Mouse (Mus musculus): ENCODE measurements around the gene Fbxl21.

Fbxl21 gene

GRCm38 (mm10) chr13:56581512-56581911 lies 59.2 kb downstream of the Fbxl21 start:
- DNase-seq (ENCODE audit: low read depth, low spot score), result peak; percentile 24

- peak; percentile 70 for DNase-seq (ENCODE audit: low read depth, low spot score)
These were observed 59.7 kb downstream of the Fbxl21 start for GRCm38 (mm10) chr13:56581961-56582434.

- DNase-seq (ENCODE audit: low read depth, low spot score), result no peak
These were observed 60.4 kb downstream of the Fbxl21 start for GRCm38 (mm10) chr13:56582720-56583119.

GRCm38 (mm10) chr13:56586046-56586445 lies 63.8 kb downstream of the Fbxl21 start:
- no peak for DNase-seq (ENCODE audit: low read depth, low spot score)

All from skeletal muscle tissue, adult 2 months (tissue).